Mouse (Mus musculus): Measurements from ENCODE around the gene Fgf4. TPM values are rescaled to one million over a fixed set of nuclear protein-coding genes. Genes with fewer than 3 reads are reported as not detected.
"Not testable (repeated sequence)": the region's sequence is repeated elsewhere in the genome, so short reads cannot be mapped to it uniquely, and the experiment has no call there.

Fgf4 gene
- polyA plus RNA-seq, 1 experiment, result not detected

- TF ChIP-seq CTCF (IDR thresholded peaks at IDR 0.05; ENCODE audit: borderline replicate concordance, insufficient read depth, low read depth, low read length), result no peak
- DNase-seq, result no peak
Measured at GRCm38 (mm10) chr7:144891863-144892262, 44.7 kb downstream of the Fgf4 start.

GRCm38 (mm10) chr7:144892322-144892721 is 45.2 kb downstream of the Fgf4 start:
- WGBS, result 39% methylated on average over 6 of the region's 6 CpGs
- Histone ChIP-seq H3K27ac (ENCODE audit: insufficient read depth, low read length) (no peak overlapping the region), H3K4me3 (replicated peaks; ENCODE audit: insufficient read depth, low read depth, low read length) (no peak overlapping the region), H3K4me1 (ENCODE audit: control insufficient read depth, insufficient read depth, low read length) (no peaks in the 10 kb centered on the region), H3K27me3 (ENCODE audit: control insufficient read depth, insufficient read depth, low read length) (no peaks in the 10 kb centered on the region; the same call in 1 of the 2 replicates)
- TF ChIP-seq CTCF (IDR thresholded peaks at IDR 0.05; ENCODE audit: borderline replicate concordance, insufficient read depth, low read depth, low read length) (no peak), POLR2A (IDR thresholded peaks at IDR 0.05; ENCODE audit: borderline replicate concordance, insufficient read depth, low read length) (no peak)
- DNase-seq, result no peak

More at GRCm38 (mm10) chr7:144891863-144892262, 44.7 kb downstream of the Fgf4 start:
- no peaks in the 10 kb centered on the region for H3K4me1 ChIP-seq (ENCODE audit: control insufficient read depth, insufficient read depth, low read length)
- no peaks in the 10 kb centered on the region; the same call in 1 of the 2 replicates for H3K27me3 ChIP-seq (ENCODE audit: control insufficient read depth, insufficient read depth, low read length)
- no peak overlapping the region for H3K27ac ChIP-seq (ENCODE audit: insufficient read depth, low read length)
- whole genome bisulfite sequencing, result 75% methylated on average over 2 of the region's 2 CpGs
- H3K4me3 ChIP-seq (replicated peaks; ENCODE audit: insufficient read depth, low read depth, low read length), result no peak overlapping the region

- Histone ChIP-seq H3K27me3 (ENCODE audit: control insufficient read depth, insufficient read depth, low read length) (no peaks in the 10 kb centered on the region; the same call in 1 of the 2 replicates), H3K27ac (ENCODE audit: insufficient read depth, low read length) (no peak overlapping the region), H3K4me1 (ENCODE audit: control insufficient read depth, insufficient read depth, low read length) (no peaks in the 10 kb centered on the region), H3K4me3 (replicated peaks; ENCODE audit: insufficient read depth, low read depth, low read length) (no peak overlapping the region)
- no peak for DNase-seq
- TF ChIP-seq CTCF (IDR thresholded peaks at IDR 0.05; ENCODE audit: borderline replicate concordance, insufficient read depth, low read depth, low read length) (peak; percentile 29; the same call in 1 of the 2 replicates), POLR2A (IDR thresholded peaks at IDR 0.05; ENCODE audit: borderline replicate concordance, insufficient read depth, low read length) (no peak)
- WGBS, result 8% methylated on average over 5 of the region's 5 CpGs
Measured at GRCm38 (mm10) chr7:144894191-144894590, 47.0 kb downstream of the Fgf4 start.

DNA sequence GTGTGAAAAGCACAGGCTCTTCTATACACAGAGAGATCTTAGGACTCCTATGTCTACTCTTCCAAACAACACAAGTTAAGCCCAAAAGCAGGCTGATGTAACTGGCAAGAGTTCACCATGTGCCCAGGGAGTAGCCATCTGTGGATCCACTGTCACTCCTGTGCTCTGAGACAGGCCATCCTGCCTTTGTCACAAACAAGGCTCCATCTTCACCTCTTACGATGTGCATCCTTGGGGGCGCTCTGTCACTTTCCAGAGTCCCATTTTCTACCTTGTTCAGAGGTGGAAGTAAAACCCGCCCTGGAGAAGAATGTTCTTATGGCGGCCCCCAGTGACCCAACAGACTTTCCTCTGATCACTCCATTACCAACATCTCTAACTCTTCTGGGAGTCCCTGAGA is 47.5 kb downstream of the Fgf4 start:
- Histone ChIP-seq H3K4me3 (replicated peaks; ENCODE audit: insufficient read depth, low read depth, low read length) (no peak overlapping the region), H3K27me3 (ENCODE audit: control insufficient read depth, insufficient read depth, low read length) (no peaks in the 10 kb centered on the region; the same call in 1 of the 2 replicates), H3K27ac (ENCODE audit: insufficient read depth, low read length) (no peak overlapping the region), H3K4me1 (ENCODE audit: control insufficient read depth, insufficient read depth, low read length) (no peaks in the 10 kb centered on the region)
- TF ChIP-seq POLR2A (IDR thresholded peaks at IDR 0.05; ENCODE audit: borderline replicate concordance, insufficient read depth, low read length), result no peak
- TF ChIP-seq CTCF (IDR thresholded peaks at IDR 0.05; ENCODE audit: borderline replicate concordance, insufficient read depth, low read depth, low read length), result no peak
- 8% methylated on average over 4 of the region's 4 CpGs for WGBS
- no peak for DNase-seq

- Histone ChIP-seq H3K4me1 (ENCODE audit: control insufficient read depth, insufficient read depth, low read length) (no peaks in the 10 kb centered on the region), H3K27me3 (ENCODE audit: control insufficient read depth, insufficient read depth, low read length) (no peaks in the 10 kb centered on the region; the same call in 1 of the 2 replicates), H3K4me3 (replicated peaks; ENCODE audit: insufficient read depth, low read depth, low read length) (peak overlapping the region; percentile 8), H3K27ac (ENCODE audit: insufficient read depth, low read length) (no peak overlapping the region)
- peak; percentile 71 to 76 for DNase-seq
- WGBS, result under 1% methylated on average over 37 of the region's 37 CpGs
- peak; percentile 87 for TF ChIP-seq CTCF (IDR thresholded peaks at IDR 0.05; ENCODE audit: borderline replicate concordance, insufficient read depth, low read depth, low read length)
- TF ChIP-seq POLR2A (IDR thresholded peaks at IDR 0.05; ENCODE audit: borderline replicate concordance, insufficient read depth, low read length), result no peak
Measured at GRCm38 (mm10) chr7:144895305-144896111, 48.3 kb downstream of the Fgf4 start.

DNA sequence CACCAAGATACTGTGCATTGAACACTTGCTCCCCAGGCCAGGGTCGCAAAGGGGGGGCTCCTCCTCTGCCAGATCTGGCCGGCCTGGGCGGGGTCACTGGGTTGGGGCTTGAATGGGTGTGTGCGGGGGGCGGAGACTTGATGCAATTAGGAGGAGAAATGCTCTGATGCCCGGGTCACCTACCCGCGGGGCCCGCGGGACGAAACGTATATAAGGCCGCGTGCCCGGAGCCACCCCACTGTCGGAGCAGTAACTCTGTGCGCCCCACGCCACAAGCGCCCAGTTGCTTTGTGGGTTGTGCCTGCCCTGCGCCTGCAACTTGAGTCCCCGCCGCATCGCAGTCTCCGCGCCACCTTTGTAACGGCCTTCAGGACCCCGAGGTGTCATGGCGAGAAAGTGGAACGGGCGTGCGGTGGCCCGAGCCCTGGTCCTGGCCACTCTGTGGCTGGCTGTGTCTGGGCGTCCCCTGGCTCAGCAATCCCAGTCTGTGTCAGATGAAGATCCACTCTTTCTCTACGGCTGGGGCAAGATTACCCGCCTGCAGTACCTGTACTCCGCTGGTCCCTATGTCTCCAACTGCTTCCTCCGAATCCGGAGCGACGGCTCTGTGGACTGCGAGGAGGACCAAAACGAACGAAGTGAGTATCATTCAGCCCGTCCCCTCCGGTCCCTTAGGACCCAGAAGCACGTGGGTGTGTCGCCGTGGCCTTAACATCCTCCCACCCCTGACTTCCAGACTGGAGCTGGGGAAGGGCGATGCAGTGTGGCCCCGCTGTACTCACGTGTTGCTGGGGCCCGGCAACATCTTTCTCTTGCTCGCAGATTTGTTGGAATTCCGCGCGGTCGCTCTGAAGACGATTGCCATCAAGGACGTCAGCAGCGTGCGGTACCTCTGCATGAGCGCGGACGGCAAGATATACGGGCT is 49.4 kb downstream of the Fgf4 start, which contains the start of gene Fgf15:
Gene Fgf15, plus strand, starts transcription at position 238 of the 925 bp plus-strand sequence.
- TF ChIP-seq POLR2A (IDR thresholded peaks at IDR 0.05; ENCODE audit: borderline replicate concordance, insufficient read depth, low read length), result no peak
- TF ChIP-seq CTCF (IDR thresholded peaks at IDR 0.05; ENCODE audit: borderline replicate concordance, insufficient read depth, low read depth, low read length), result no peak
- WGBS, result 2% methylated on average over 65 of the region's 65 CpGs
- no peak for DNase-seq
- no peaks in the 10 kb centered on the region for H3K4me1 ChIP-seq (ENCODE audit: control insufficient read depth, insufficient read depth, low read length)
- peak within 1 kb of the TSS; percentile 33 for H3K4me3 ChIP-seq (replicated peaks; ENCODE audit: insufficient read depth, low read depth, low read length)
- no peaks in the 10 kb centered on the region; the same call in 1 of the 2 replicates for H3K27me3 ChIP-seq (ENCODE audit: control insufficient read depth, insufficient read depth, low read length)
- no peak within 1 kb of the TSS for H3K27ac ChIP-seq (ENCODE audit: insufficient read depth, low read length)

GRCm38 (mm10) chr7:144898506-144898905 is 51.3 kb downstream of the Fgf4 start:
- Histone ChIP-seq H3K4me3 (replicated peaks; ENCODE audit: insufficient read depth, low read depth, low read length) (no peak overlapping the region), H3K4me1 (ENCODE audit: control insufficient read depth, insufficient read depth, low read length) (no peaks in the 10 kb centered on the region), H3K27me3 (ENCODE audit: control insufficient read depth, insufficient read depth, low read length) (no peaks in the 10 kb centered on the region; the same call in 1 of the 2 replicates), H3K27ac (ENCODE audit: insufficient read depth, low read length) (no peak overlapping the region)
- WGBS, result 76% methylated on average over 6 of the region's 6 CpGs
- no peak for TF ChIP-seq CTCF (IDR thresholded peaks at IDR 0.05; ENCODE audit: borderline replicate concordance, insufficient read depth, low read depth, low read length)
- no peak for TF ChIP-seq POLR2A (IDR thresholded peaks at IDR 0.05; ENCODE audit: borderline replicate concordance, insufficient read depth, low read length)
- DNase-seq, result no peak

- H3K4me3 ChIP-seq (replicated peaks; ENCODE audit: insufficient read depth, low read depth, low read length); DNase-seq; H3K27me3 ChIP-seq (ENCODE audit: control insufficient read depth, insufficient read depth, low read length); H3K27ac ChIP-seq (ENCODE audit: insufficient read depth, low read length); H3K4me1 ChIP-seq (ENCODE audit: control insufficient read depth, insufficient read depth, low read length): not testable (repeated sequence)
- 96% methylated on average over 3 of the region's 3 CpGs for WGBS
Measured at GRCm38 (mm10) chr7:144905514-144905913, 58.3 kb downstream of the Fgf4 start.
